Mouse (Mus musculus) thymus, adult 2 months (tissue): ENCODE results near the gene Tanc1.

ENCODE experiments used
- CTCF ChIP-seq: fragments of 200-500 bp; IDR thresholded peaks from 2 replicates; pipeline ENCODE4 v1.5.1; 2012; ENCODE audit warnings: mild to moderate bottlenecking, control low read depth, low read length, moderate library complexity, borderline replicate concordance; ENCODE audit not compliant: control insufficient read depth, poor library complexity, insufficient read depth; ENCODE audit errors: extremely low read depth
- POLR2A ChIP-seq: fragments of 200-500 bp; IDR thresholded peaks from 2 replicates; pipeline ENCODE4 v1.6.1; 2012; ENCODE audit warnings: mild to moderate bottlenecking, low read length, control low read depth, moderate library complexity; ENCODE audit not compliant: control insufficient read depth, poor library complexity, insufficient read depth; ENCODE audit errors: extremely low read depth

- no peak for TF ChIP-seq POLR2A
- TF ChIP-seq CTCF = no peak
Observed at GRCm38 (mm10) chr2:59629829-59630228, 18.0 kb downstream of the Tanc1 start.
